ENCODE assay signal across 8 mouse cellular contexts in genomic region chr5:140790937-140791877, GRCm38 (mm10). TPM values are rescaled to one million over a fixed set of nuclear protein-coding genes. Genes with fewer than 3 reads are reported as not detected.
DNase-seq lines count a peak whose midpoint lies in the region; ATAC-seq and TF ChIP-seq lines count a peak whose summit lies in the region.

No protein-coding gene starts in this region.

- no peaks in the 10 kb centered on the region for H3K36me3 ChIP-seq in spleen, adult 2 months (ENCODE audit: control insufficient read depth, insufficient read depth, low read length)
- H3K36me3 ChIP-seq in embryonic facial prominence, embryonic 11.5 days (replicated peaks; ENCODE audit: control insufficient read depth, insufficient read depth, low read depth, low read length) = no peaks in the 10 kb centered on the region
- no peaks in the 10 kb centered on the region; the same call in 1 of the 2 replicates for H3K36me3 ChIP-seq in heart, postnatal 0 days (replicated peaks; ENCODE audit: control insufficient read depth, insufficient read depth, low read length)
- no peaks in the 10 kb centered on the region; the same call in 1 of the 2 replicates for H3K36me3 ChIP-seq in liver, embryonic 11.5 days (ENCODE audit: control insufficient read depth, insufficient read depth, low read length)
- no peaks in the 10 kb centered on the region for H3K36me3 ChIP-seq in midbrain, postnatal 0 days (ENCODE audit: insufficient read depth, low read length)

- no peaks in the 10 kb centered on the region for H3K27me3 ChIP-seq in spleen, adult 2 months (ENCODE audit: control insufficient read depth, insufficient read depth, low read length)
- H3K27me3 ChIP-seq in embryonic facial prominence, embryonic 11.5 days (ENCODE audit: control insufficient read depth, insufficient read depth, low read length) = no peaks in the 10 kb centered on the region
- no peaks in the 10 kb centered on the region for H3K27me3 ChIP-seq in heart, postnatal 0 days (ENCODE audit: control insufficient read depth, insufficient read depth, low read length)
- H3K27me3 ChIP-seq in liver, embryonic 11.5 days (replicated peaks; ENCODE audit: control insufficient read depth, insufficient read depth, low read length) = no peaks in the 10 kb centered on the region
- H3K27me3 ChIP-seq in midbrain, postnatal 0 days (ENCODE audit: insufficient read depth, low read length) = no peaks in the 10 kb centered on the region

- H3K4me1 ChIP-seq in spleen, adult 2 months (ENCODE audit: control insufficient read depth, insufficient read depth, insufficient read length) = 0 out of 2 replicates have a peak, but pooled peaks cover 3% of the 10 kb centered on the region
- H3K4me1 ChIP-seq in embryonic facial prominence, embryonic 11.5 days (ENCODE audit: control insufficient read depth, insufficient read depth, low read length) = no peaks in the 10 kb centered on the region
- H3K4me1 ChIP-seq in heart, postnatal 0 days (ENCODE audit: control insufficient read depth, insufficient read depth) = peaks cover 55% of the 10 kb centered on the region
- H3K4me1 ChIP-seq in liver, embryonic 11.5 days (replicated peaks; ENCODE audit: control insufficient read depth, insufficient read depth, low read length) = peaks cover 68% of the 10 kb centered on the region
- peaks cover 16% of the 10 kb centered on the region for H3K4me1 ChIP-seq in midbrain, postnatal 0 days (ENCODE audit: insufficient read depth, low read length)

- no peak overlapping the region for H3K4me3 ChIP-seq in spleen, adult 2 months (ENCODE audit: extremely low read depth, insufficient read depth, insufficient read length)
- H3K4me3 ChIP-seq in embryonic facial prominence, embryonic 11.5 days (ENCODE audit: low read depth, low read length) = no peak overlapping the region
- no peak overlapping the region for H3K4me3 ChIP-seq in heart, postnatal 0 days (ENCODE audit: low read depth, low read length)
- no peak overlapping the region for H3K4me3 ChIP-seq in liver, embryonic 11.5 days (ENCODE audit: low read depth, low read length)
- no peak overlapping the region for H3K4me3 ChIP-seq in midbrain, postnatal 0 days (ENCODE audit: low read depth, low read length)

- ATAC-seq in embryonic facial prominence, embryonic 11.5 days (replicated peaks; ENCODE audit: insufficient number of reproducible peaks, low FRiP score, low TSS enrichment, low read depth) = no peak
- ATAC-seq in heart, postnatal 0 days (ENCODE audit: insufficient read depth, low read depth) = no peak
- no peak for ATAC-seq in liver, embryonic 11.5 days (replicated peaks; ENCODE audit: low FRiP score)
- 0 out of 2 replicates have a peak, but pooled peaks have one; percentile 47 for ATAC-seq in midbrain, postnatal 0 days (ENCODE audit: low FRiP score)

- 59% methylated on average over 9 of the region's 9 CpGs for WGBS in spleen, adult 2 months
- WGBS in embryonic facial prominence, embryonic 11.5 days = 42% methylated on average over 9 of the region's 9 CpGs
- 29% methylated on average over 9 of the region's 9 CpGs for WGBS in heart, postnatal 0 days
- WGBS in liver, embryonic 11.5 days = 57% methylated on average over 9 of the region's 9 CpGs
- 26% methylated on average over 9 of the region's 9 CpGs for WGBS in midbrain, postnatal 0 days

- no peak overlapping the region for H3K4me2 ChIP-seq in embryonic facial prominence, embryonic 11.5 days (ENCODE audit: low read depth, low read length)
- H3K4me2 ChIP-seq in heart, postnatal 0 days (ENCODE audit: low read depth, low read length) = peak overlapping the region; percentile 15; the same call in 1 of the 2 replicates
- H3K4me2 ChIP-seq in liver, embryonic 11.5 days = peak overlapping the region; percentile 11
- no peak overlapping the region for H3K4me2 ChIP-seq in midbrain, postnatal 0 days (ENCODE audit: low read depth, low read length, poor library complexity, severe bottlenecking)

- no peak for TF ChIP-seq CTCF in spleen, adult 2 months (IDR thresholded peaks at IDR 0.05; ENCODE audit: extremely low read depth, insufficient read depth, insufficient read length, insufficient replicate concordance)
- TF ChIP-seq CTCF in heart, postnatal 0 days (IDR thresholded peaks at IDR 0.05; ENCODE audit: low read depth) = peak; percentile 2; the same call in 1 of the 2 replicates
- TF ChIP-seq CTCF in midbrain, postnatal 0 days (IDR thresholded peaks at IDR 0.05) = no peak

- no peak overlapping the region; the same call in 1 of the 2 replicates for H3K9ac ChIP-seq in embryonic facial prominence, embryonic 11.5 days (replicated peaks; ENCODE audit: low read length)
- no peak overlapping the region for H3K9ac ChIP-seq in heart, postnatal 0 days (replicated peaks; ENCODE audit: low read depth, low read length)
- H3K9ac ChIP-seq in liver, embryonic 11.5 days (ENCODE audit: low read depth, low read length) = peak overlapping the region; percentile 22; the same call in 1 of the 2 replicates
- H3K9ac ChIP-seq in midbrain, postnatal 0 days (replicated peaks; ENCODE audit: low read length, poor library complexity, severe bottlenecking) = no peak overlapping the region; the same call in 1 of the 2 replicates

- no peak for TF ChIP-seq EP300 in heart, postnatal 0 days (IDR thresholded peaks at IDR 0.05; ENCODE audit: low read depth)

- peak overlapping the region; percentile 2; the same call in 1 of the 2 replicates for H3K27ac ChIP-seq in spleen, adult 2 months (ENCODE audit: insufficient read depth, low read length)
- H3K27ac ChIP-seq in embryonic facial prominence, embryonic 11.5 days (replicated peaks; ENCODE audit: low read depth, low read length) = peak overlapping the region; percentile 74
- peak overlapping the region; percentile 87 for H3K27ac ChIP-seq in heart, postnatal 0 days (ENCODE audit: low read depth)
- H3K27ac ChIP-seq in liver, embryonic 11.5 days (ENCODE audit: low read depth, low read length) = peak overlapping the region; percentile 89
- peak overlapping the region; percentile 67 for H3K27ac ChIP-seq in midbrain, postnatal 0 days (ENCODE audit: low read depth, low read length)

- H3K9me3 ChIP-seq in embryonic facial prominence, embryonic 11.5 days (replicated peaks; ENCODE audit: control insufficient read depth, low read length) = no peaks in the 10 kb centered on the region; the same call in 1 of the 2 replicates
- H3K9me3 ChIP-seq in heart, postnatal 0 days (replicated peaks; ENCODE audit: control insufficient read depth, low read length) = no peaks in the 10 kb centered on the region
- H3K9me3 ChIP-seq in liver, embryonic 11.5 days (ENCODE audit: control insufficient read depth, low read length) = no peaks in the 10 kb centered on the region
- no peaks in the 10 kb centered on the region for H3K9me3 ChIP-seq in midbrain, postnatal 0 days (ENCODE audit: low read length)

- DNase-seq in spleen, adult 2 months (ENCODE audit: low read depth in 1 of 2, low spot score in 2 of 2) = no peak
- DNase-seq in spleen, postnatal 14 days (ENCODE audit: low spot score in 2 of 2) = no peak
- peak; percentile 37 for DNase-seq in embryonic facial prominence, embryonic 11.5 days (ENCODE audit: low spot score)
- DNase-seq in heart, postnatal 0 days (ENCODE audit: low spot score) = peak; percentile 45
- peak; percentile 78 for DNase-seq in kidney, postnatal 10 days
- DNase-seq in liver, embryonic 11.5 days (ENCODE audit: low spot score) = no peak
- peak; percentile 92 for DNase-seq in midbrain, postnatal 0 days (ENCODE audit: low spot score)
- DNase-seq in thymus, postnatal 10 days (ENCODE audit: low spot score in 2 of 2) = no peak

- TF ChIP-seq POLR2A in spleen, adult 2 months (IDR thresholded peaks at IDR 0.05; ENCODE audit: low read depth, low read length) = no peak

RNA-seq across cellular contexts. Expression of gene Gna12, which starts 39.0 kb away (rescaled TPM):
- 66.8 and 67.9 TPM in 2 replicates for polyA plus RNA-seq in spleen, adult 2 months (2012; rRNA removed)
- polyA plus RNA-seq in embryonic facial prominence, embryonic 11.5 days (2014; fragmentation: Nextera tagmentation; extraction: Ambion mirVana) = 26.7 and 46.8 TPM in 2 replicates
- total RNA-seq in heart, postnatal 0 days (2014; rRNA removed; ENCODE audit: low replicate concordance) = 132 and 145 TPM in 2 replicates
- polyA plus RNA-seq in heart, postnatal 0 days (2015; fragmentation: Nextera tagmentation; extraction: Ambion mirVana) = 13.4 and 13.9 TPM in 2 replicates
- polyA plus RNA-seq in liver, embryonic 11.5 days (2014; fragmentation: Nextera tagmentation; extraction: Ambion mirVana) = 25.1 and 31.1 TPM in 2 replicates
- total RNA-seq in midbrain, postnatal 0 days (2014; rRNA removed) = 115 and 152 TPM in 2 replicates
- polyA plus RNA-seq in midbrain, postnatal 0 days (2015; fragmentation: Nextera tagmentation; extraction: Ambion mirVana) = 26.5 and 28.0 TPM in 2 replicates

Comparison
In these comparisons a context has a peak if more than half of its experiments do, and no peak if none do; other contexts are left out.
1. DNase-seq: peak in embryonic facial prominence, embryonic 11.5 days (single experiment), heart, postnatal 0 days (single experiment), kidney, postnatal 10 days (single experiment) and midbrain, postnatal 0 days (single experiment); none in spleen, adult 2 months (0 of 2), spleen, postnatal 14 days (0 of 2), liver, embryonic 11.5 days (single experiment) and thymus, postnatal 10 days (0 of 2).
2. H3K27ac ChIP-seq: peak in every context shown above with its lines; median percentile 89 in liver, embryonic 11.5 days; 87 in heart, postnatal 0 days; 74 in embryonic facial prominence, embryonic 11.5 days; 67 in midbrain, postnatal 0 days; 2 in spleen, adult 2 months.
3. H3K4me2 ChIP-seq: peak in heart, postnatal 0 days (single experiment) and liver, embryonic 11.5 days (single experiment); none in embryonic facial prominence, embryonic 11.5 days (single experiment) and midbrain, postnatal 0 days (single experiment).